Mouse (Mus musculus) urinary bladder, postnatal 14 days (tissue): Measurements from ENCODE around the gene Azi2.

ENCODE experiments used
- DNase-seq: peaks from one replicate; pipeline ENCODE4 v3.0.0; 2021; ENCODE audit warnings: low spot score

Gene Azi2

DNA sequence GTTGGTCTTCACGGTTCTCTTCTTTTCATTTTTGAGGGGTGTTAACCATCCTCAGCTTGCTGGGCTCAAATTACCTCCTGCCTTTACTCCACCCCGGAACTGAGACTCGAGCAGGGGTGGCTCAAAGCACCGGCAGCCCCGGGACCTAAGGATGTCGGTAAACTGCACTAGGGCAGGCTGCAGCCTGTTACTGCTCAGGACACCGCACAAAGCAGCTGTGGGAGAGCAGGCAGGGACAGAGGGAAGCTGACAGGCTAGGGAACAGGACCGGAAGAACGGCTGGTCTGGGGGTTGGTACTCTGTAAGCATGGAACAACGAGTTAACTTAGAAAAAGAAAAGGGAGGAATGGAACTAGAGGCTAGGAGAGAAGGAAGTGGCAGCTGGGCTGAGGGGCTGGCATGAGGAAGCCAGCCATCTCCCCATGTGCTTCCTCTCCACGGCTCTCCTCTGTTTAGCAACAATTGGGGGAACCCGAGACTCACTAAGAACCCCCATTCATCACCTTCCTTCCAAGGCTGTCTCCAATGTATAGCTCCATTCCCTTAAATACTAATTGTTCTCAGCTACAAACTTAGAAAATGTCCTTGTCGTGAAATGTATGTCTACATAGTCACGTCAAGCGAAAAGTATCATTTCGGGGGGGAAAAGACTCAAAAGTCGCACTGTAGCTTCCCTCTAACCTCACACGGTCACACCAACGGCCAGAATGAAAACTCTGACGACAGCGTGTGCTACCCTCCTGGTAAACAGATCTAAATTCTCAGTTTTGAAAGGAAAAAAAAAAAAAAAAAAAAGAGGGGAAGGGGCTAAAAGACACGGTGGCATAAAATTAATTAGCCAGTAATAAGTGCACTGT, 42.5 kb downstream of the Azi2 start:
- no peak for DNase-seq

DNA sequence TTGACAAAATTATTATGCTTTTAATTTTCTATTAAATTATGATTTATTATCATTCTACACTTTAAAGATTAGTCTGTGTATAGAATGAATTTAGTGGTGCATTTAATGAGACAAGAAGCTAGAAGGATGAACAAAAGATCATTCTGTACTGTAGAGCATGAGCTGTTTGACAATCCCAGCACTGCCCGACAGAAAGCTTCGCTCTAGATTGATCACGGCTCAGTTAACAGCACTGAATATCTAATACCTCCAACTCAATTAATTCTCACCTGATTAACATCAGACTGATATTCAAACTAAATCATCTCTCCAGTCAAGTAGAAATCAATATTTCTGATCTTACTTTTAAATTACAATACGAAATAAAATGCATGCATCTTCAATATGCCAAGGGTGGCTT, 43.5 kb downstream of the Azi2 start:
- DNase-seq: no peak

DNA sequence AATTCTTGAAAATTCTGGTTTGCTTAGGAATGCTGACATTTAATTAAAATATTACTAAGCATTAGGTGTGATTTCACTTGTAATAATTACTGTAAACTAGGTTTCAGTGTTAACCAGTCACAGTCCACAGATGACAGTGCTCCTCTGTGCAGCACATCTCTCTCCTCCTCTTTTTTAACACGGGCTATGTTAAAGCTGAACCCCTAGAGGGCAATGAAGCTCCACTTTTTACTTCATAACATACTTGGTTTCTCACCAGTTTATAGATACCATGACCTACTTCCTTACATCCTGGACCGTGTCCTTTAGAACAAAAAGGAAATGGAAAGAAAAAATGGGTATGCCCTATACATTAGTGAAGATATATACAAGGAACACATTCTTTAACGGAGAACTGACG, 59.1 kb downstream of the Azi2 start:
- no peak for DNase-seq

DNA sequence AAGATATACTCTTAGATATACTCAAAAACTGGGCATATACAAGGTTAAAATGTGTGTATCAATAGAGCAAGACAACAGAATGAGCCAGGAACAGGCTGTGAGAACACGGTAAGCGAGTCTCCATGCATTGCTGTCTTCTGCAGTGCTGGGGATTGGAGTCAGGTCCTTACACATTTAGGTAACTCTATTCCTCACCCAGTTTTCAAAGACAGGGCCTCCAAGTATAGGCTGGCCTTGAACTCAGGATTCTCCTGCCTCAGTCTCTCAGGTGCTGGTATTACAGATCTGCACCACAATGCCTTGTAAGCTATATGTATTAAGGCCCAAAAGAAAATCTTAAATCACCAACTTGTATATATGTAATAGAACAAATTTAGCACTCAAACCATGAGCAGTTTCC, 60.2 kb downstream of the Azi2 start:
- DNase-seq: no peak

DNA sequence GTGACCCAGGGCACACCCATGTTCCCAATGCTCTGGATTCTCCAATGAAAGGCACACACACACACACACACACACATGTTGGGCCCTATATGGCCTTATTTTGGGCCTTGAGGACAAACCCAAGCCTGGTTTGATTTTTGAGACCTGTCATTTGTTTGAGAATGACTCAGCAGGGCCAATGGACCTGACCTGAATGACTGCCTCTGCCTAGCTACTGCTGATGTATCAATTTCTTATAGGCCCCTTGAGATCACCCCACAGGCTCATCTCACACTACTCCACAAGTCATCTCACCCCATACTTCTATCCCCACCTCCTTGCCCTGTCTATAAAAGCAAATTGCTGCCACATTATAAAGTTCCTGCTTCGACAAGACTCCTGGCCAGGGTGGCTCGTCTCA, 61.5 kb downstream of the Azi2 start:
- no peak for DNase-seq

DNA sequence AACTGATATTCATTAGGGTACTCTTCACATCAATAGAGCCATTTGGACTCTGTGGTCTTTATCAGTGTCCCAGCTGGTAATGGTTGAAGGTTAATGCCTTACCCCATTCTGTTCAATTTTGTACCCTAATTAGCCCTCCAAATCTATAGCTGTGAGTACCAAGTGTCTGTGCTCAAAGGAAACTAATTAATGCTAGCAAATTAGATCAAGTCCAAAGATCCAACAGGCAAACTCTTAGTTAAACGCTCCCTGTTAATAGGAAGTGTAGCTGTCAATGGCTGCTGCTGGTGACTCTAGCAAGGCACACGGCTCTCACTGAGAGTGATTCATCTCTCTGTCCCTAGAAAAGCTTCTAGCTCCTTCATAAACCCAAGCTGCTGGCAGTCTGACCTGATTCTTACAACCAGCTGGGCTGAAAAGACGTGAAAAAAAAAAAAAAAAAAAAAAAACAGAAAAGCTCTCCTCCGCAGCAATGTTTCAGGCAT, 68.3 kb downstream of the Azi2 start:
- DNase-seq: no peak

DNA sequence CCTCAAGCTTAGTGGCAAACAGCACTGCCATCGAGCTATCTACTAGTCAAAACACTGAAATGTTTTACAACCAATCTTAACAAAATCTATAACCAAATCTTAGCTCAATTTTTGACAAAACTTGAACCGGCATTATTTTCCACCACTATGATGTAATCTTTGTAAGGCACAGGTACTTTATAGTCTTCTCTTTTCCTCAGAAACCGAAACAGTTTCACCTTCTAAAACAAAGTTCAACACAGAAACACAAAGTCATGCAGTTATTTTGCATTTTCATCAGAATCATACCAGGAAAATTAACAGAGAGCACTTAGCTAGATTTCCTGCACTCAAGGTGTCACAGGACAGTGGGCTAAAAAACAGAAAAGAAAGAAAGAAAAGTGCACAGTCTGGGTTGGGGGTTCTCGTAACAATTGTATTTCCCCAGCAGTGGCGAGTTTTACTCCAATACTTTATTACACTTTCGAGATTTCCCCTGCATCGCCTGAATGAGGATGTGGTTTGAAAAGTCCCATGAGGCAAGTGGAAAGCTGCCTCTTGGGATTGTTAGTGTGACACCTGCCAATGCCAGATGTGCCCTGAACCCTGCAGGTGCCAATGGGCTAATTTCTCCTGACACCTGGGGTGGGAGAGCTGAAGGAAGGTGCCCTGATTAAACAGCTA, 69.5 kb downstream of the Azi2 start:
- no peak for DNase-seq

DNA sequence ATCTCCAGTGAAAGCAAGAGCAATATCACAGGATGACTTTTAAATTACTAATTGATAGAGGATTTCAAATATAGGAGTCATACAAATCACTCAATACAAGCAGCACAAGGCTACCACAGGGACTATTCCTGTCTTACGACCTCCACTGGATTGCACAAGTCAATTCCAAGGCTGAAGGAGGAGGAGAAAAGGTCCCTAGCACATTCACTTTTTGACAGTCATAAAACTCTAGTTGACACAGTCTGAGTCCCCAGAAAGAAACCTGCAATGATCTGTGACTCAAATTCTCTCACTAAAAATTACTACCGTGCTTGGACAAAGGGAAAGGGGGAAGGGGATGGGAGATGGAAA, 70.0 kb downstream of the Azi2 start:
- DNase-seq: no peak
